Mouse (Mus musculus) testis, adult 2 months (tissue): ENCODE measurements around the gene Hist1h2ae.

Source experiments
- CTCF ChIP-seq: fragments of 200-500 bp; IDR thresholded peaks from 2 replicates; pipeline ENCODE4 v1.5.1; 2012; ENCODE audit warnings: low read depth, mild to moderate bottlenecking, inconsistent platforms, low read length, moderate library complexity; ENCODE audit not compliant: control insufficient read depth, insufficient read depth, insufficient replicate concordance
- POLR2A ChIP-seq: fragments of 200-500 bp; IDR thresholded peaks from 2 replicates; pipeline ENCODE4 v1.6.1; 2012; ENCODE audit warnings: low read depth, mild to moderate bottlenecking, inconsistent platforms, low read length, moderate library complexity; ENCODE audit not compliant: control insufficient read depth

DNA sequence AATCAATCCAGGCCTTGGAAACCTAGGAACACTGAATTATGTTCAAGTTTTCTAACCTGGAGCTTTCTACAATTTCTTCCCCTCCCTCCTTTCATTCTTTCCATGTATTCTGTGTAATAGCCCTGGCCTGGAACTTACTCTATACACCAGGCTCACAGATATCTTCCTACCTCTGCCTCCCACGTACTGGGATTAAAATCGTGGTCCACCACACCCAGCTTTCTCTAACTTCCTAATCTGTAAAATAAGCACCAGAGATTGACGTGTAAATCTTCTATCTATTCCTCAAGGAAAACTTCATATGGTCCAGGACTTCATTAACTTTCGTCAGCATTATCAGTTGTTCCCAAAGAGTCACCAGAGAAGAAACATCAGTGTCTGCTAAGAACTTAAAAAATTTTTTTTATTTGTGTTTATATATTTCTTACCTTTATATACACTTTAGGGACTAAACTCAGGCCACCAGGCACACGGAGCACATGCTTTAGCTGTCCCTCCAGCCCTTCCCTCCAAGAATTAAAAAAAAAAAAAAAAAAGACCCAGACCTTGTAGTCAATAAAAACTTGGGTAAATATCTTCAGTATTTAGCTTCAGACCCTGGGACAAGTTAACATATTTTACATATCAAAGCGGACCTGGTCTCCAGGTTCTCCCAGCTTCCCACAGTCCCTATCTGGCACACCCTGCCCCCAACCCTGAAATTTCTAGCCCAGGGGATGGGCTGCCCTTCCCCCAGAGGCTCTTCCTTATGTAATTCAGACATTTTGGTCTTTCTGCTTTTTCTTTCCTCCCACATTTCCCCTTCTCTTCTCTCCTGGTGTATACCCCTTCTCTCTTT lies 11.4 kb upstream of the Hist1h2ae start:
- TF ChIP-seq CTCF (no peak), POLR2A (no peak)
